Mouse (Mus musculus) cerebellum, adult 9-11 months (tissue): Measurements from ENCODE around the gene Adamts6.

Experiments used
- DNase-seq: peaks from one replicate; pipeline ENCODE4 v3.0.0; 2022

Adamts6 gene

DNA sequence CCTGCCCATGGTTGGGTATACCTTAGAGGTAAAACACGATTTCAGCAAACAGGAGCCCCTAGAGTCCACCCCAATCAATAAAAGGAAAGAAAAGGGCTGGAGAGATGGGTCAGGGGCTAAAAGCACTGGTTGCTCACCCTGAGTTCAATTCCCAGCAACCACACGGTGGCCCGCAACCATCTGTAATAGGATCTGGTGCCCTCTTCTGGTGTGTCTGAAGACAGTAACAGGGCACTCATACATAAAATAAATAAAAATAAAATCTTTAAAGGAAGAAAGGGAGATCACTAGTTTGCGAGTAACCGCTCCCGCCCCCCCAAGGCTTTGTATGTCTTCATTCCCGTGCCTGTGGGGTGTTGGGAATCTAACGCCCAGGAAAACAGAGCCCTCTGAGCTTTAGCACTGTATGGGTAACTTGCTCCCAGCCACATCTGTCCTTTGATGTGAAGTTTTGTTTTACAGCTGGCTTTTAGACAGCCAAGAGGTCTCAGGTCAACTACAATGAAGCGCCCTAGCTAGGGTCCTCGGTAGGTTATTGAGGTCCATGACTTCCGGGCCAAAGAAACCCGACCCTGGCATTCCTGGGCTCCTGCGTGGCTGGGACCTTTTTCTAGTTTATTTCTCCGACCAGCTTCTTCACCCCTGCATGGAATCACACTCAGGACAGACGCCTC, 230.1 kb downstream of the Adamts6 start:
- no peak for DNase-seq

DNA sequence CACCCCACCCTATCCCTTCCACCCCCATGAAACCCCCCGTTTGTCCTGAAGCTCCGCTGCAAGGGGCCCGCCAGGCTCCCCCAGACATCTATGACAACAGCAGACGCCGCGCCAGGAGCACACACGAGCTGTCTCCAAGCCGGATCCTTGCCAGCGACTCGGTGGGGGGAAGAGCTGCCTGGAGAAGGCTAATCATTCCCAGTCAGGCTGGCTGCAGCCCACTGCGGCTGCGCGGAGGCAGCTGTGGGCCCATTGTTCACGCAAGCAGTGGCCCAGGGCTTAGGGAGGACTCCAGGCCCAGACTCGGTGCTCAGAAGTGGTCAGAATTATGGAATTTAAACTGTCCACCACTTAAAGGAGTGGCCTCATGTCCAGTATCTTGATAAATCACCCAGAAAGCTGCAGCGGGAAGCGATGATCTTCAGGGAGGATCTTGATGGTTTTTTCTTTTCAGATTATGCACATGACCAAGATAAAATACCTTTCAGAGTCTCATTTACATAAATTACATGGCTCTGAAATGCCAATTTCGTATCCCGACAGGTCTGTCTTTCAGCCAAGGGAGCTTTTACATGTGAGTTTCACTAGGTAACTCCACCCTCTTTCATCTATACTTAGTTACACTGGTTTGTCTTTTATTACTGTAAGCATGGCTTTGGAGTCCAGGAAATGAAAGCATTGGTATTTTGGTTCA, 230.8 kb downstream of the Adamts6 start:
- DNase-seq = peak; percentile 88

DNA sequence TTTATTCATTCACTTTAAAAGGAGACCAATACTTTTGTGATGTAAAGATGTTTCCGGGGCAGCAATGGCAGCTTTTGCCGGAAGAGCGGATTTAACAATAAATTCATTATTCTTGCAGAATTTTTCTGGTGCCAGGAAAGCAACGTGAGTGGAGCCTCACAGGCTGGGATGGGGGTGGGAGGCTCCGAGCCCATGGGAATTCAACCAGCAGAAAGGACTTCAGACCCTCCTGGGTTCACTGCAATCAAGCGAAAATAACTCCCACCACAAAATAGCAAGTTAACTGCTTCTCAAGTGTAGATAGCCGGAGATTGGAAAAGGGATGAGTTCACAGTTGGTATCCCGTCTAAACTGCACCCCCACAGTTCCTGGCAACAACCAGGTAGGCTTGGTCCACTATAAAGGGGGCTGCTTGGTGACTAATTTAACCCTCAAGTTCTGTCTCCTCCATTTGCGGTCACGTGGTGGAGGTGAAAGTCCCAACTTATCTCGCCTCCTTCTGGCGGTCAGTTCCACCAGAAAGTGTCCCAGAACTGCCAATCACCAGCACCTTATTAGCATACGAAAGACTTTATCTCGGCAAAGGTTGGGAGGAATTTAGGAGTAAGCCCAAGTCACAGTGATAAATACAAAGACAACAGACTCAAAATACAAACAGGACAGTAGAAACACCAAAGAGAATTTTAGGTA, 231.5 kb downstream of the Adamts6 start:
- DNase-seq = peak; percentile 20

DNA sequence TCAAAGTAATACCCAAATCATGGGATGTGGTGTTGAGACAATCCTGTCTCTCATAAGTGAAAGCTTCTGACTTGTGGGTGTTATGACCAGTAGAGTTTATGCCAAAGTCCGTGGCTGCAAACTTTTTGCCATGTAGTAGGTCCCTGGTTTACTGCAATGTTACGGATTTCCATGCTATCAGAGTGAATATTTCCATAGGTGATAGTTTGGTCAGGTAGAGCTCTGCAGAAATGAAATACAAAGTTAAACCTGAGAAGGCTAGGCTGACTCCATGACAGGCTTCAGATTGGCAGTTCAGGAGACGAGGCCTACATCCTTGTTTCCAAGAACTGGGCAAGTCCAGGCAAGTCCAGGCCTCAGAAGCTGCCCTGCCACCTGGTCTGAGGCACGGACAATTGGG, 232.3 kb downstream of the Adamts6 start:
- DNase-seq = no peak

DNA sequence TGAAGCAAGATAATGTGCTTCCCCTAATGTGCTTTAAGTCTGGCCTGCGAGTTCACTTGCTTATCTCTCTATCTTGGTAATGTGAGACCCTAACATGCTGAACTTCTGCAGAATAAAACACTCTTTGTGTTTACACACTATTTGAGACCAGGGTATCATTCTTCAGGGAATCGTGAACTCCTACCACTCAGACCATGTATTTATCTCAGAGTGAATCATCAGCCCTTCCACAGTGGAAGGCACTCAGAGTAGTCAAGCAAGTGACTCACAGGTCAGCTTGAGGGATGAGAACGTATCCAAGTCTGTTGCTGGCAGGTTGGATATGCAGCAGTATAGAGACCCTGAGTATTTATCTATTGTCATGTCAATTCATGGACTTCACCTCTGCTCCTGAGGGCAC, 232.8 kb downstream of the Adamts6 start:
- DNase-seq = no peak

DNA sequence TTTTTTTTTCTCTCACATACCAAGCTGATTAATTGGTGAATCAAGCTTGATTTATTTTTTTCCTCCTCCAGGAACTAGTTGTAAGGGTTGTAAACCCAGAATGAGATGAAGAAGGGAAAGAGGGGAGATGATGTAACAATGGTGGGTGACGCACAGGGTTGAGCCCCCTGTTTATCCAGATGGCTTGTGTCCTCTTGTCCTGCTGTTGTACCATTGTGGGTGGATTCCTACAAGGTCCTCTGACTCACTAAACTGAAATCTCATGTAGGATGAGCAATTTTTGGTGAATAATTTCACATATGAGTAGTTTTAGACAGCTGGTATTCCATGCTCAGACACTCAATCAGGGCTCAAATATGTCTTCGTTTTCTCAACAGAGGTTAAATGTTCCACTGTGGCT, 233.9 kb downstream of the Adamts6 start:
- no peak for DNase-seq

DNA sequence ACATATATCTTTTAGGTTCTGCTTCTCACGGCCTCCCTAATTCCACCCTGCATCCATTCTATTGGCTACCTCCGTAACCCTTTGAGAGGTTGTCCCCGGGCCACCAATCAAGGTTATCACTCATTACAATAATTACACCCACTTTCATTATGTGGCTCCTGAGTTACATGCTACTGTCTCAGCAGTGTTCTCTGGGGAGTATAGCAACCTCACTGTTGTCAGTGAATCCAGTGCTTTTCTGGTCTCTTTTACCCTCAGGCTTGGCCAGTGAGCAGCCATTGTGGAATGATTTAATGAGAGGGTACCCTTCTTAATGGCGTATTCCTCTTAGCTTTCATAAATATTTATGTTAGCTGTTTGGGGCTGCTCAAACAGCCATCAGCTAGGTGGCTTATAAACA, 238.0 kb downstream of the Adamts6 start:
- DNase-seq = no peak

DNA sequence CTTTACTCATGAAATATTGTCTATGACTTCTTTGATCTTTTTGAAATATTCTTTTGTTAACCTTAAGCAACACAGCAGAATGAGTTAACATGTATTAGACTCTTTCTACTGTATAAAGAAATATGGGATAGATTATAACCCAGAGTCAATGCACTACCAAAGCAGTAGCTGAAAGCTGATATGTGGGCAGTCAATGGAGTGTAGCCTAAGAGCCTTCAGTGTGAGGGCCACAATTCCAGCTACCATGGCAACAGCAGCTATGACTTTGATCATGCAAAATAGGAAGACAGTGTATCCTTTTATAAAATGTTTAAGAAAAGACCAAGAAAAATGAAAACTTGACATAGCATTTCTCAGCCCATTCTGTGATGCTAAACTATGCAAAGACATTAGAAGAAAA, 241.6 kb downstream of the Adamts6 start:
- no peak for DNase-seq

DNA sequence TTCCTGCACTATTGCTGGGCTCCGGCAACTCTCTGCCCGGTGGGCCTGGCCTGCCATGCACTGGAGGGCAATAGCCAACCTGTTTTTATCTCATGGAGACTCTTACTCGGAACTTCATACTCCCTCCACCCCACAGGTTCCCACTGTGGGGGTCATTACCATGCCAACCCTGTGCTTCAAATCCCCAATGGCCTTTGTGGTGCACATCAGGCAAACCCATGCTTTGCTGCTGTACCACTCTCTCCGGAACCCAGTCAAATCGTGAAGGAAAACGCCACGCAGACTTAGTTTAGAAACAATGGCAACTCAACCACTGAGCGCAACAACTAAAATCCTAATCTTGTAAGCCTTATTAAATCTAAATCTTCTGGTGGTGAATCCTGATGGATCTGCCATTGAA, 244.2 kb downstream of the Adamts6 start:
- DNase-seq = no peak

DNA sequence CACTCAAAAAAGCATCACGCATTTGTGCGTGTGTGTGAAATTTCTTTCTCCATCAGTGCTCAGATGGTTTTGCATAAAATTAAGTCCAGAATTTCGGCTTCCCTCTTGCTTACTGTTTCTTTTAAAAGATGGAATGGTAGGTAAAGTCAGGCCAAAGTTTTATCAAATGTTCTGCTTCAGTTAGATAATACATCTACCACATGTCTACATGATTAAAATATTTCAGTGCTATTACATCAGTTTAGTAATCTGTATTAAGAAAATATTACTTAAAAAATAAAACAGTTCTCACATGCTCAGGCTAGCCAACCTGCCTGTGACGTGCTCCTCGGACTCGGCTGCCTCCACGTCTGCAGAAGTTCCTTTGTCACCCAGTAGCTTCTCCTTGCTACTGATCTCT, 245.1 kb downstream of the Adamts6 start:
- no peak for DNase-seq

DNA sequence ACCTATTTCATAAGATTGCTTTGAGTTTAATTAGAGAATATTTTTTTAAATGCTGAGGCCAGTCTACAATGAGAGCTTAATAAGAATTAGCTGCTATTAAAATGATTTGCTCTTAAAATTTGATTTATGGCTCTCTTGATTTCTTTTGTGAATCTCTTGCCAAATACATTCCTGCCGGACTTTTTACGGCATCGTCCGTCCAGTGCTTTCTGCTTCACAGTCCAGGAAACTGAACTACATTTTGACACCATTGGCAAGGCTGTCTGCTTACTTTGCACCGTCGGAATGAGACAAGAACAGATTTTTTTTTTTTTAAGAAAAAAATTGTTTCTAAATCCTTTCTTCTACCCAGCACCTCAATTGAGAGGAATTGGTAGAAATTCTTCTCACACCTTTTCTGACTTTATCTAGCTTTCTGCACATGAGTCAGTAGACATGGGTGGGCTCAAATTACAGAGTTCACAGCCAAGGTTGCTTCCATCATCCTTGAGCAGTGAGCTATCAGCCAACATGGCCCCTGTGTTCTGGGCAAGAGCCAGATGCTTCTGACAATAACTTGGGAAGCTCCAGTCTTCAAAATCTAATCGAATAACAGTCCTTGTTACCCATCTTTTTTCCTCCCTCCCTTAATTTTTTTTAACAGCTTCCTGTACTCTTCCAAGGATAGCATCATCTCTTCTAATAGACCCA, 246.3 kb downstream of the Adamts6 start:
- DNase-seq = no peak

DNA sequence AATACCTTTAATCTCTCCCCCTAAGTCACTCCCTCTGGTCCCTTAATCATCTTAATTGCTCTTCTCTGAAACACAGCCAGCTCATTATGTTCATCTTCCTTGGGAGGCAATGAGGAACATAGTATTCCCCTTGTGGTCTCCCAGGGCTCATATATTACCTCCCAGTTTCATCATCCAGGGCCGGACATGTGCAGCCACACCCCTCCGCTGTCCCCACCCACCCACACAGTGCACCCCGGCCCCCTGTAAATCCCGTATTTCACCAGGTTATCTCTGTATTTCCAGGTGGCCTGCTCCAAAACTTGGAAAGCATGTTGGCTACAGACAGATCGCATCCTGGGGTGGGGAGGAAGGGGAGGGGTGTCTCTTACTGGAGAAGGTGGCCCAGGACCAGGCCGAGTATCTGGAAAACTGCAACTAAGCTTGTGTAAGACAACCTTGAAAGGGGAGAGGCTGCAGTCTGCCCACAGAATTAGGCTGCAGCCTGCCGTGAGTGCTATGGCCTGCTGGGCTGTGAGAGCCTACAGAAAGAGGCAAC, 253.3 kb downstream of the Adamts6 start:
- DNase-seq = no peak

DNA sequence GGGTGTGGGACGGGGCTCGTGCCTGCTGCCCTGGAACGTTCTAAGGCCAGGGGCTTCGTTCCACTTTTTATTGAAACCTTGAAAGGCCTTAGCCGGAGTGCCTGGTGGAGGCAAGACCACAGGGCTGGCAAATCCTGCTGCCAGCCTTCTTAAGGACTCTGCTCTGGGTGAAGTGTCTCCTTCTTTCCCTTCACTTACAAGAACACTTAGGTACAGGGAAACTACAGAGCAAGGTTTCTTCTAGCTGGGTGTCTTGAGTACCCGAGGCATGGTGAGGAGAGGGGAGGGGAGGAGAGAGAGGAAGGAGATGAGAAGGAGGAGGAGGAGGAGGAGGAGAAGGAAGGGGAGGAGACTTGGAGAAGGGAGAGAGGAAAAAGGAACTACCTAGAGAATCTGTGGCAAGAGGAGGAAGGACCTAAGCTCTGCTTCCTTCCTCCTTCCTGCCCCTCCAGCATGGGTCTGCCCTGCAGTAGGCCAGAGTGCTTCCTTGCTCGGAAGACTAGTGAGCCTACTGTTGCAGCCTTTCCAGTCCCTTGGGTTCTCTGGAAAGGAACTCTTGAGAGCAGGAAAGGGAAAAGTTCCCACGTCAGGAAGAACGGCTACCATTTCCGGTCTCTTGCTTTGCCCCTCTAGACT, 254.6 kb downstream of the Adamts6 start:
- no peak for DNase-seq

DNA sequence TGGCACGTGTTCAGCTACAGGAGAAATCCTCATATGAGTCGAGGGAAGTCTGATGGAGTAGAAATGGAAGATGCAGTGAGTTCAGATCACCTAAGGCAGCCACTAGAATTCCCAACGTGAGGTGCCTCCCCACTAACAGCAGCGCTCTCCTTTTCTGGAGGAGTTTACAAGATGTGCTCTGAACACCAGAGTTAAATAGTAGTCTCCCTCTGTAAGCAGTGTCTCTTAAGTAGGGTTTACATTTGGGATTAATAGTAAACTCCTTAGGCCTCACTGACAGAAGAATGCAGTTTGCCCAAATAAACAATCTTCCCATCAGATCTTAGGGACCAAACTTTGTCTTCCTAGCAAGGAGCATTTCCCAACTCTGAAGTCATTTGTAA, 255.1 kb downstream of the Adamts6 start:
- no peak for DNase-seq
